Mouse (Mus musculus) adipocyte (in vitro differentiated cells): Measurements from ENCODE around the gene Mrtfa.

Experiments
- DNase-seq: peaks from one replicate; pipeline ENCODE4 v3.0.0-alpha.2; 2016; ENCODE audit warnings: low spot score

Gene Mrtfa

GRCm38 (mm10) chr15:81102274-81102879 lies 88.2 kb downstream of the Mrtfa start:
- no peak for DNase-seq

DNA sequence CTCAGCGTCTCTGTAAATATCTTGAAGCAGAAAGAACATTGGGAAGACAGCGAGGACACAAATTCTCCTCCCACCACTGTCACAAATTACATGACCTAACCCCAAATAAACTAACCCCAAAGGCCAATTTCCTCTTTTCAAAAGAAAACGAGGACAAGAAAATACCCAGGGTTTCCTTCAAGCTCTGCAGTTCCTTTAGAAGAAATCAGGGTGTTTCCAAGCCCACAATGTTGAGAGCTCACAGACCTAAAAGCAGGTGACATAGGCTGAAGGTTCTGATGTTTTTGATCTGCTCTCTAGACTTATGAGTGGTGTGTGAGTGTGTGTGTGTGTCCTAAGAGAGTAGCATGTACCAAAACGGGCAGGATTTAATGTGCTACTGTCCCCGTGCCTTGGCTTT lies 89.2 kb downstream of the Mrtfa start:
- DNase-seq: no peak

GRCm38 (mm10) chr15:81099269-81099668 lies 91.3 kb downstream of the Mrtfa start:
- no peak for DNase-seq

- DNase-seq: no peak
These were observed 91.9 kb downstream of the Mrtfa start for GRCm38 (mm10) chr15:81098689-81099088.

DNA sequence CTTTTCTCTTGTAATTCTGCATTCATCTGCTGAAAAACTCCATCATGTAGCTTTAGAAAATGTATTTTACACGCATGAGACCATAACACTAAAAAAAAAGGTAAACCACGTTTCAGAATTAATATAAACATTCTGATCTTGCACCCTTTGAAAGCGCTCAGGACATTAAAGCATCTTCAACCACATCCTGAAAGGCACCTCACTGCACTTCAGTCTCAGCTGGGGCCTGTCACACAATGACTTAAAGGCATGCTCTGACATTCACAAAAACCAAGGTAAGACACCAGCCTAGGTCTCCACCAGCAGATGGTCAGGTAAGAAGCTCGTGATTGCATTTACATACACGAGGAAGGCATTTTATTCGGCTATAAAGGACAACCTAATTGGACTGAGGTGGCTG lies 92.7 kb downstream of the Mrtfa start:
- DNase-seq: no peak

GRCm38 (mm10) chr15:81097456-81097855 lies 93.1 kb downstream of the Mrtfa start:
- DNase-seq: no peak

GRCm38 (mm10) chr15:81096329-81097055 lies 94.1 kb downstream of the Mrtfa start:
- peak; percentile 19 for DNase-seq

DNA sequence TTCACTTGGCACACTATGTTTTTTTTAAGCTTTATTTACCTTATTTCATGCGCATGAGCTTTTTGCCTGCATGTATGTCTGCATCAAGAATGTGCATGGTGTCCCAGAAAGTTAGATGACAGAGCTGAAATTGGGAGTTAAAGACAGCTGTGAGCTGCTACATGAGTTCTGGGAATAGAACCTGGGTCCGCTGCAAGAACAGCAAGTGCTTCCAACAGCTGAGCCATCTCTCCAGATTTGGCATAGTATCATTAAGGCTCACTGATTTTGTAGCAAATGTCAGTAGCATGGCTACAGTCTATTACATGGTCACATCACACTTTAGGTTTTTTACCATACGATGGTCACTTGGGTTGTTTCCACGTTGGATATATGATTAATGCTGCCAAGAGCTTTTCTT lies 97.5 kb downstream of the Mrtfa start:
- no peak for DNase-seq

DNA sequence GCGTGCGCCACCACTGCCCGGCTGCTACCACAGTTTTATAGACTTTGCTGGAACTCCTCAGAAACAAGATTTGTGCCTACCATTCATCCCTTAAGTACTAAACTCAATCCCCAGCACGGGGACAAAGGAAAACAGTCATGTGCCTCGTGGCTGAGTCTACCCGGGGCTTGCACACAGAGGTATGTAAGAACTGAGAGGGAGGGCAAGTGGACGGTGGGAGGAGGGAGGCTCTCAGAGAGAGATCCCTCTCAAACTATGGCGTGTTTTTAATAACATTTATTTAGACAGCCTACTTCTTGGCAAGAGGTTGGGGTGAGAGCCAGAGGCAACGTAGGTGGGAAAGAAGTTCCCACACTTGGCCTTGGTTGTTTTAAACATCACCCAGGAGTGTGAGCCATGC lies 98.8 kb downstream of the Mrtfa start:
- no peak for DNase-seq

DNA sequence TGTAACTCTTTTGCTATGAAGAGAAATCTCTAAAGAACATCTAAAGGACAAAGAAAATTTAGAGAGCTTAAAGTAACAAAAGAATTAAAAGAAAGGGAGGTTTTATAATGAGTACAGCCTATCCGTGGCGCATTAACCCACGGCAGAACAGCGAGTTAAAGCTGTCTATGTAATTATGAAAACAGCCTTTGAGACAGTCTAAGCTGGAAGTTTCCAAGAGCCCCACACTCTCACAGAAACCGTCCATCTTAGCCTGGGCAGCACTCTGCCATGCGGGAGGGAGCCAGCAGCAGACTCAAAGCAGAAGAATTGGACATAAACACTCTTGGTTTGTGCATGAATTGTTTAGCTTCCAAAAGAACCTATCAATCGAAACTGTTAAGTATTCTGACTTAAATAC lies 103.0 kb downstream of the Mrtfa start:
- DNase-seq: no peak

DNA sequence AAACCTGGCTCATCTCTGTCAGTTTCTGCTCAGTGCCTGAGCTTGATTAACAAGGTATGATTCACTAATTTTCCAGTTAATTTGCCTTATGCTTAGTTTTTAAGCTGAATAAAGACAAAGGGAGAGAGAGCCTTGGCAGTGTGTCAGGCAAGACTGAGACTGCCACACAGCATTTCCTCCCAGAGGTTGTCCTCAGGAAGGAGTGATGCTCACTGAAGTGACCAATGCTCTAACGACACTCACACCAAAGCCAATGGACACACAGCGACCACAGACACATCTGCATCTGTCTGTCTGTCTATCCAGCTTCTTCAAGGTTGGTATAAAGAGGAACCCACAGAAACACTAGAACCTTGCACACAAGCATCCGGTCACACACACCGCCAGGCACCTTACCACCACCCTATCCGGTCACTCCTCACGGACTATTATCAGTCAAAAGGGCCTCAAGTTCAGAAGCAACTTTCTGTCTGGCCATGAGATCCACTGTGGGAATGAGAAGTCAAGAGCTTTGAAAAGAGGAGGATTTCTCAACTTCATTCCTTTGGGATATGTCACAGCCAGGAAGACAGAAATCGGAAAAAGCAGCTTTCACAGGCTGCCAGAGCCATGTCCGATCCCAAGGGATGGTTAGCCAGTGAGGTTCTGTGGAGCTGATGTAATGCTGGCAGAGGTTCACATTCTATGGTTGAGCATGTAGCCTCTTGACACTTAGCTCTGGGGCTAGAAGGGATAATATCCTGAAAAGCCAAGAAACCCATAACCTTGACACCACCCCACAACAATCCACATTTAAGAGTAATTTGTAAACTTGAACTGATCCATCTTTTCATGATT lies 103.7 kb downstream of the Mrtfa start:
- DNase-seq: peak; percentile 94

- no peak for DNase-seq
These were observed 106.7 kb downstream of the Mrtfa start for GRCm38 (mm10) chr15:81083826-81084225.

- DNase-seq: no peak
These were observed 107.3 kb downstream of the Mrtfa start for GRCm38 (mm10) chr15:81083281-81083680.

GRCm38 (mm10) chr15:81081216-81081615 lies 109.3 kb downstream of the Mrtfa start:
- DNase-seq: peak; percentile 25

DNA sequence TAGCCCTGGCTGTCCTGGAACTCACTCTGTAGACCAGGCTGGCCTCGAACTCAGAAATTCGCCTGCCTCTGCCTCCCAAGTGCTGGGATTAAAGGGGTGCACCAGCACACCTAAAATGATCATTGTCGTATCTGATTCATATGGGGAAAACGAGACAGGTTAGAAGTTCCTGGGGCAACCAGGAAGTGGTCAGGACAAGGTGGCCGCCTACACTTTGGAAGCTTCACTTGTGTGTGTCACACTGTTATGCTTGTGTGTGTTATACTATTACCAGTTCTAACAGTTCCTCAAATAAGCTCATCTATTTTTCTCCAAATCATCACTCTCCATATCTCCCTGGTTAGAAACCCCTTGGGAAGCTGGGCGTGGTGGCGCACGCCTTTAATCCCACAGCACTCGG lies 110.2 kb downstream of the Mrtfa start:
- no peak for DNase-seq

- DNase-seq: no peak
These were observed 111.3 kb downstream of the Mrtfa start for GRCm38 (mm10) chr15:81079255-81079654.

- peak; percentile 19 for DNase-seq
These were observed 113.0 kb downstream of the Mrtfa start for GRCm38 (mm10) chr15:81077551-81077950.

DNA sequence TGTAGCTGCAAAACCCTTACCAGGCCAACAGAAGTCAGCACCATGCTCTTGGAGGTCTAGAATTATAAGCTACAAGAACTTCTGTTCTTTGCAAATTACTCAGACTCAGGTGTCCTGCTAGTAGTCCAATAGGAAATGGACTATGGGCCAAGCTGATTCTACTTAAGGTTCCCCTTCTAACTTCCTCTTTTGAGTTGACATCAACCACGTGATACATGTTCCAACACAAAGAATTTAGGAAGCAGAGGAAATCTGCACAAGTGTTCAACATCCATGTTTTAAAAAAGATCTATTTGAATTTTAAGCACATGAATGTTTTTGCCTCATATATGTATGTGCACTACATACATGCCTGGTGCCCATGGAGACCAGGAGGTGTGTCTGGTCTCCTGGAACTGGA lies 116.0 kb downstream of the Mrtfa start:
- DNase-seq: no peak

GRCm38 (mm10) chr15:81073751-81074150 lies 116.8 kb downstream of the Mrtfa start:
- DNase-seq: no peak

- DNase-seq: peak; percentile 12
These were observed 117.8 kb downstream of the Mrtfa start for GRCm38 (mm10) chr15:81072748-81073147.

- DNase-seq: no peak
These were observed 120.1 kb downstream of the Mrtfa start for GRCm38 (mm10) chr15:81070470-81070869.

- no peak for DNase-seq
These were observed 121.7 kb downstream of the Mrtfa start for GRCm38 (mm10) chr15:81068641-81069381.
